Mouse (Mus musculus): ENCODE measurements around the gene Map7. TPM values are rescaled to one million over a fixed set of nuclear protein-coding genes. Genes with fewer than 3 reads are reported as not detected.

Map7 gene
- 7.9 and 11.5 TPM in 2 replicates for polyA plus RNA-seq (2016; fragmentation: Nextera tagmentation; extraction: Ambion mirVana)

GRCm38 (mm10) chr10:20148130-20148772 is at the start of gene Map7:
Gene Map7, plus strand, starts transcription at chr10:20148471.
- peak within 1 kb of the TSS; percentile 73 for H3K4me3 ChIP-seq
- peak within 1 kb of the TSS; percentile 97 for H3K4me2 ChIP-seq (replicated peaks)
- no peaks in the 10 kb centered on the region for H3K4me1 ChIP-seq
- peaks cover 37% of the 10 kb centered on the region for H3K27me3 ChIP-seq
- no peaks in the 10 kb centered on the region for H3K9me3 ChIP-seq
- no peak for ATAC-seq (ENCODE audit: insufficient number of reproducible peaks, insufficient read depth, low FRiP score, low TSS enrichment)
- no peak within 1 kb of the TSS for H3K27ac ChIP-seq
- peak within 1 kb of the TSS; percentile 57 for H3K9ac ChIP-seq
- H3K36me3 ChIP-seq = no peaks in the 10 kb centered on the region
- WGBS = 5% methylated on average over 51 of the region's 51 CpGs

DNA sequence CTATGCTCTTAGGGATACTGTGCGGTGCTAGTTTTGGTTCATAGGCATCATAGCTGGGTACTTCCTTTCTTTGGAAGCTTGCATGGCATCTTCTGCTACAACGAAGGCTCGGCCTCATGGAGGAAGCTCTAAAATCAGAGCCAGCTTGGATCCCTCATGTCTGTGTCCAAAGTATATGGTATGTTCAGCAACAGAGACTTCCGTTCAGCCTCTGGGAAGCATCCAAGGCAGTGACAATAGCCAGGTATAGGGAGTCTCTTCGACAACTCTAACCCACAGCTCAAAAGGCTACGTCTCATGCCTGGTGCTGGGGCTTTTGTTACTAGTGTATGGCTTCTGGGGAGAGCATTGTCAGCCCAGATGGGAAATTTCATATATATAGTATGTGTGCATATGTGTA is 46.8 kb upstream of the Map7 start:
- Histone ChIP-seq H3K4me1 (no peaks in the 10 kb centered on the region), H3K27me3 (no peaks in the 10 kb centered on the region), H3K4me2 (replicated peaks) (no peak overlapping the region), H3K36me3 (no peaks in the 10 kb centered on the region), H3K9ac (no peak overlapping the region), H3K9me3 (no peaks in the 10 kb centered on the region), H3K4me3 (no peak overlapping the region), H3K27ac (no peak overlapping the region)
- ATAC-seq (ENCODE audit: insufficient number of reproducible peaks, insufficient read depth, low FRiP score, low TSS enrichment) = no peak
- 94% methylated on average over 6 of the region's 6 CpGs for WGBS

DNA sequence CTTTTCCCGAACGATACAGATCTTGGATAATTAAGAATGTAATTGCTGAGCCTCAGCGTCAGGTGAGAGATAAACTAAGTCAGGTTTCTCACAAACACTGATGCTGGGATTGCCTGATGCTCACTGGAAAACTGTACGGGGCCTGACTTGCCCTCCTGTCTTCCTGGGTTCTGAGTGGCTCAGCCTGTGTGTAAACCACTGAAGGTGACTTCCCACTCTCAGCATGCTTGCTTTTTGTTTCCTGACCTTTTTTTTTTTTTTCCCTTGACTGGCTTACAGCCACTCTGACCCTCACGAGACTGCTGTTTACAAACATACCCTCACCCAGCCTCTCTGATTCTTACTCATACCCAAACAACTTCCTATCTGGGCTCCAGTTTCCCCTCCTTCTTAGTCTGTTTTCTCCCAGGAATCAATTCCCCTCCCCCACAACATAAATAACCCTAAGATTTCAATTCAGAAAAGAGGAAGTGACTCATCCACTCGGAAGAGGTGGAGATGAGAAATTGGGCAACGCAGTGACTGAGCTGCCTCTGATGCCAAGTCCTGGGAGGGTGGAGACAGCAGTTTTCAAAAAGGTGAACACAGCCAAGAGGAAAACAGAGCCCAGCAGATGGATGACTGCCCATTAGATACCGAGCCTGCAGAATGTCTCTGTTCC is 43.9 kb upstream of the Map7 start:
- WGBS = 68% methylated on average over 8 of the region's 8 CpGs

GRCm38 (mm10) chr10:20105575-20105974 is 42.7 kb upstream of the Map7 start:
- H3K9me3 ChIP-seq = no peaks in the 10 kb centered on the region
- H3K4me3 ChIP-seq = no peak overlapping the region
- WGBS = 73% methylated on average over 4 of the region's 4 CpGs
- no peak overlapping the region for H3K9ac ChIP-seq
- H3K4me1 ChIP-seq = no peaks in the 10 kb centered on the region
- H3K36me3 ChIP-seq = no peaks in the 10 kb centered on the region
- ATAC-seq (ENCODE audit: insufficient number of reproducible peaks, insufficient read depth, low FRiP score, low TSS enrichment) = no peak
- no peak overlapping the region for H3K4me2 ChIP-seq (replicated peaks)
- H3K27ac ChIP-seq = no peak overlapping the region
- no peaks in the 10 kb centered on the region for H3K27me3 ChIP-seq

More for the DNA sequence above, 43.9 kb upstream of the Map7 start:
- H3K27me3 ChIP-seq = no peaks in the 10 kb centered on the region
- ATAC-seq (ENCODE audit: insufficient number of reproducible peaks, insufficient read depth, low FRiP score, low TSS enrichment) = no peak
- no peak overlapping the region for H3K27ac ChIP-seq
- H3K4me2 ChIP-seq (replicated peaks) = no peak overlapping the region
- H3K9me3 ChIP-seq = no peaks in the 10 kb centered on the region
- no peaks in the 10 kb centered on the region for H3K4me1 ChIP-seq
- H3K9ac ChIP-seq = no peak overlapping the region
- no peak overlapping the region for H3K4me3 ChIP-seq
- no peaks in the 10 kb centered on the region for H3K36me3 ChIP-seq

GRCm38 (mm10) chr10:20107031-20107430 is 41.2 kb upstream of the Map7 start:
- no peak for ATAC-seq (ENCODE audit: insufficient number of reproducible peaks, insufficient read depth, low FRiP score, low TSS enrichment)
- no peaks in the 10 kb centered on the region for H3K4me1 ChIP-seq
- H3K4me3 ChIP-seq = no peak overlapping the region
- no peaks in the 10 kb centered on the region for H3K9me3 ChIP-seq
- no peak overlapping the region for H3K4me2 ChIP-seq (replicated peaks)
- no peak overlapping the region for H3K9ac ChIP-seq
- H3K27ac ChIP-seq = no peak overlapping the region
- no peaks in the 10 kb centered on the region for H3K36me3 ChIP-seq
- WGBS = 92% methylated on average over 14 of the region's 14 CpGs
- H3K27me3 ChIP-seq = no peaks in the 10 kb centered on the region

- no peak for ATAC-seq (ENCODE audit: insufficient number of reproducible peaks, insufficient read depth, low FRiP score, low TSS enrichment)
- H3K4me2 ChIP-seq (replicated peaks) = no peak overlapping the region
- H3K27me3 ChIP-seq = no peaks in the 10 kb centered on the region
- H3K27ac ChIP-seq = no peak overlapping the region
- 84% methylated on average over 5 of the region's 5 CpGs for WGBS
- H3K9me3 ChIP-seq = no peaks in the 10 kb centered on the region
- no peaks in the 10 kb centered on the region for H3K4me1 ChIP-seq
- H3K36me3 ChIP-seq = no peaks in the 10 kb centered on the region
- no peak overlapping the region for H3K4me3 ChIP-seq
- no peak overlapping the region for H3K9ac ChIP-seq
Observed at GRCm38 (mm10) chr10:20111508-20111907, 36.8 kb upstream of the Map7 start.

DNA sequence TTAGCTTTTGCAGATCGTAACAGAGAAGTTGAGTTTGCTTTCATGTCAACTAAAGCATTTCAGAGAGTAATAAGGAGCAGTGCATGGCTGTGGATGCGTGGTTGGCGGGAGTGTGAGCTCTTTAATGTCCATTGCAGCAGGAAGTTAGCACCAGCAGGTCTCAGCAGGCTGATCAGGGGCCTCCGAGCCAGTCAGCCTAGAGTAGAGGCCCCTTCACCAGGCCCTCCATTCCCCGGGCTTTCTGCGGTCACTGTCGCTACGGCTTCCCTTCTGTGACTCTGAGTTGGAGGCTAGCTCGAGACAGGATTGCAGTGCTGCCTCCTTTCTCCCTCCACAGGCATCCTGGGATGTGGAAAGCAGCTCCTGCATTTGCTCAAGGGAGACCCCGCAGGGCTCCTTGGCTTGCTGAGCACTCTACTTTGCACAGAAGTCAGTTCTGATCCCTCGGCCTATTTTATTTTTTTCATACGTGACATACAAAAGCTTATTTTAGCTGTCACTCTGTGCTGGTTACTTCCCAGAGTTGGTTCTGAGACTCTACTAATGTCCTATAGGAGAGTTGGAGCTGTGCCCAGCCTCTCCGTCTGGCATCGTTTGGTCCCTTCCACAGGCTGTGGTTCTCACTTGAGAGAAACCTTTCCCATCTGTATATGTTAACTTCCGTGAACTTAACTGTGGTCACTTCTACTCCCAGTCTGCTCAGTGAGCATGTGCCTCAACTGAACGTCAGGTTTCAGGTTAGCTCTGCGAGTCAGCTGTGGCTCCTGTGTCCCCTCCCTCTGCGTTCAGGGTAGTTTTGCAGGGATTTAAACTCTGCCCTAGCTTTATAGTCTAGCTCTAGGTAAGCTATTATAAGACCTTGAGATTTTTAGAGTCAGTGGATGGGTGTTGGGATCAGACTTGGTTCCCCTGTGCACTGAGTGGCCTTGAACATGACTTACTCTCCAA is 36.0 kb upstream of the Map7 start:
- Histone ChIP-seq H3K4me2 (replicated peaks) (no peak overlapping the region), H3K27ac (no peak overlapping the region), H3K4me1 (no peaks in the 10 kb centered on the region), H3K36me3 (no peaks in the 10 kb centered on the region), H3K9me3 (no peaks in the 10 kb centered on the region), H3K4me3 (no peak overlapping the region), H3K27me3 (no peaks in the 10 kb centered on the region), H3K9ac (no peak overlapping the region)
- no peak for ATAC-seq (ENCODE audit: insufficient number of reproducible peaks, insufficient read depth, low FRiP score, low TSS enrichment)
- WGBS = 81% methylated on average over 18 of the region's 18 CpGs

DNA sequence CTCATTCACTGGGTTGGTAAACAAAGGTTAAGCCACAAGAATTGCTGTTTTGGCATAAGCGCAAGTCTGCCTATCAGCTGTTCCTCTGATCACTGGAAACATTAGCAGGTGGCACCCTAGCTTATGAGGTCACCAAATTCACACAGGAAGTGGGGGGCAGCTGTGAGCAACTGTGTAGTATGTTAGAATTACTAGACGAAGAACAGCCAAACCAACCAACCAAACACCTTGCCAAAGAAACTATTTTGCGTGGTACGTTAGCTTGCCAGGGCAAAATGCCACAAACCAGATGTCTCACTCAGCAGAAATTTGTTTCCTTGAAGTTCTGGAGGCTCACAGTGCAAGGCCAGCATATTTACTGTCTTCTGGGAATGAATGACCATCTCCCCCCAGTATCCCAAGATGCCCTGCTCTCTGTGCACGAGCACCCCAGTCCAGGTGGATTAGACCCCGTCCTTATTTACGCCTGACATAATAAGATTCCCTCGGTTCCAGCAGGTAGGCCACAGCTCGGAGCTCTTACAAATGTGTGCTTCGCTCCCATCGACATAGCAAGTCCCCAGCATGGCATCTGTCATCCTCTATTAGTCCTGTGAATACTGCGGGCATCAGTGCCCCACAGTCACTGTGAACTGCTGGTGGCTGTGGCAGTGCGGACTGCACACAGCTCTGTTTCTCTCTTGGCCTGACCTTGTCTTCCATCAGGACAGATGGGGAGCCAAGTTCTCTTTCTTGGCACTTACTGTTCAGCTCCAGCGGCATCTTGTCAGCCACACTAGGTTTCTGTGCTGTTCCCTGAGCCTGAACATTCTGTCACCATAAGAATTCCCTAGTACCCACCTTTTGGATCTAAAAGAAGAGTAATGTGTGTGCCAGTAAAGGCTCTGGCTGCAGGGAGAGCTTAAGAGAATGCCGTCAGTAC is 28.5 kb upstream of the Map7 start:
- Histone ChIP-seq H3K27me3 (no peaks in the 10 kb centered on the region), H3K9ac (no peak overlapping the region), H3K4me1 (no peaks in the 10 kb centered on the region), H3K9me3 (no peaks in the 10 kb centered on the region), H3K4me2 (replicated peaks) (no peak overlapping the region), H3K36me3 (no peaks in the 10 kb centered on the region), H3K27ac (no peak overlapping the region), H3K4me3 (no peak overlapping the region)
- no peak for ATAC-seq (ENCODE audit: insufficient number of reproducible peaks, insufficient read depth, low FRiP score, low TSS enrichment)
- 89% methylated on average over 15 of the region's 15 CpGs for whole genome bisulfite sequencing

DNA sequence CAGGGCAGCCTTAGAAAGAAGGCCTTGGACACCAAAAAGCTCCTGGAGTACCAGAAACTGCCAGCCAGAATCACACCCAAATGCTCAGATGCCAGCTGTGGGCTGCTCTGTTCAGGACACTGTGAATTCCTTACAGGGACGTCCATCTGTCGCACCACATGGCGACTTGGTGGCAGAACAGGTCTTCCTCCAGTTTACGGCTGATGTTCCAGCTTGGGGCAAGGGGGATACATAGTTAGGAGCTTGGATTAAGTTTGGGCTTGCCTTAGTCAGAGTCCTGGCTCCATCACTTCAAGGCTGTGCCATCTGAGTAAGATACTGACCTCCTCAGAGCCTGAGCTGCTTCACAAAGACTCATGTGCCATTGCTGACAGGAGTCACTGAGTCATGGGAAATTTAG is 26.3 kb upstream of the Map7 start:
- Histone ChIP-seq H3K9ac (no peak overlapping the region), H3K27me3 (no peaks in the 10 kb centered on the region), H3K4me3 (no peak overlapping the region), H3K9me3 (no peaks in the 10 kb centered on the region), H3K36me3 (no peaks in the 10 kb centered on the region), H3K27ac (no peak overlapping the region), H3K4me1 (no peaks in the 10 kb centered on the region), H3K4me2 (replicated peaks) (no peak overlapping the region)
- WGBS = 84% methylated on average over 4 of the region's 4 CpGs
- no peak for ATAC-seq (ENCODE audit: insufficient number of reproducible peaks, insufficient read depth, low FRiP score, low TSS enrichment)

- Histone ChIP-seq H3K9ac (0 out of 2 replicates have a peak overlapping the region, but pooled peaks have one; percentile 15), H3K4me3 (no peak overlapping the region), H3K27me3 (no peaks in the 10 kb centered on the region), H3K9me3 (no peaks in the 10 kb centered on the region), H3K4me2 (replicated peaks) (no peak overlapping the region), H3K4me1 (no peaks in the 10 kb centered on the region), H3K27ac (no peak overlapping the region), H3K36me3 (no peaks in the 10 kb centered on the region)
- ATAC-seq (ENCODE audit: insufficient number of reproducible peaks, insufficient read depth, low FRiP score, low TSS enrichment) = no peak
- WGBS = 42% methylated on average over 9 of the region's 9 CpGs
Observed at GRCm38 (mm10) chr10:20123401-20123800, 24.9 kb upstream of the Map7 start.

- Histone ChIP-seq H3K4me2 (replicated peaks) (no peak overlapping the region), H3K9ac (no peak overlapping the region), H3K27ac (no peak overlapping the region), H3K4me1 (no peaks in the 10 kb centered on the region), H3K27me3 (no peaks in the 10 kb centered on the region), H3K4me3 (no peak overlapping the region), H3K9me3 (no peaks in the 10 kb centered on the region), H3K36me3 (no peaks in the 10 kb centered on the region)
- WGBS = 84% methylated on average over 12 of the region's 12 CpGs
- no peak for ATAC-seq (ENCODE audit: insufficient number of reproducible peaks, insufficient read depth, low FRiP score, low TSS enrichment)
Observed at GRCm38 (mm10) chr10:20124576-20124975, 23.7 kb upstream of the Map7 start.
